Mouse (Mus musculus): ENCODE measurements at regions not wholly inside any gene's neighbourhood (a gene's known extent, or its start where the extent isn't known, plus 50 kb on each side); places are given as distances from the start of the nearest gene placed in this dataset.

DNA sequence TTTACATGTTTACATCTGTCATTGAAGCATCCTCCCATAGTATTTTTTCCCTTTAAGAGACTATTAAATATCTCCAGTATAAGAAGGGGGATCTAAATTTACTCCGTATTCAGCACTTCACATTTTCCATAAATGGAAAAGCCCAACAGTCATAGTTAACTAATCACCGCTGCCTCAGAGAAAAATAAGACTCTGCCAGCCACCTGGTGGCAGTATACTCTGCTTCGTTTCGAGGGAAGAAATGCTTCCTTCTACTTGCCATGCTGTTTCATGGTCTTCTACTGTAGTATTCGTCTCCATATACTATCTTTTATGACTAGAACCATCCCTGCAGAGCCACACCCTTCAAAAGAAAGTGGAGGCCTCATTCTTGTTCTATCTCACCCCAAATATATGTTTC, 52.0 kb upstream of the Tro start:
- peak; percentile 2 for DNase-seq (ENCODE audit: low read depth, low spot score)
